Mouse (Mus musculus) cerebellum, adult 9-11 months (tissue): Measurements from ENCODE around the gene Slc1a2.
A peak's percentile ranks its signal among the peaks of the same experiment; 100 is the strongest.

Source experiments
- DNase-seq: peaks from one replicate; pipeline ENCODE4 v3.0.0; 2022

Gene Slc1a2

DNA sequence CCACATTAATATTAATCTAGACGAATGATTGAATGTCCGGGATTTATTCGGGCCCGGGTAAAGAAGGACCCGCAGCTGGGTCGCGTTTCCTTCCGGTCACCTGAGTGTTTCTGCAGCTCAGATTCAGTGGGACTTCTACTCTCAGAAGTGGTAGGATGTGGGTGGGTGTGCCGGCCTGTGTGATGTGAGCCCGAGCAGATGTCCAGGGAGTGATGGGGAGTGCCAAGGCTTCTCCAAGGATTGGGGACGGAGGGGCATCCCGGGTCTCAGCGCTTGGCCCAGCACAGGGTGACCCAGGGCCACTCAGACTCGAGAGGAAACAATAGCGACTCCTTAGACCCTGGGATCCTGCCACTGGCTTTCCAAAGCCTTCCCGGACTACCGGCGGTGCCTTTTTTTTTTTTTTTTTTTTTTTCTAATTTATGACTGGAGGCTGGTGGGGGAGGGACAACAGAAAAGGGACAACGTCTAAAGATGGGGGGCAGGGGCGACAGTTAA is at the start of gene Slc1a2:
Slc1a2 (plus strand) TSS at position 497 of the 498 bp plus-strand sequence.
- DNase-seq = peak; percentile 72

DNA sequence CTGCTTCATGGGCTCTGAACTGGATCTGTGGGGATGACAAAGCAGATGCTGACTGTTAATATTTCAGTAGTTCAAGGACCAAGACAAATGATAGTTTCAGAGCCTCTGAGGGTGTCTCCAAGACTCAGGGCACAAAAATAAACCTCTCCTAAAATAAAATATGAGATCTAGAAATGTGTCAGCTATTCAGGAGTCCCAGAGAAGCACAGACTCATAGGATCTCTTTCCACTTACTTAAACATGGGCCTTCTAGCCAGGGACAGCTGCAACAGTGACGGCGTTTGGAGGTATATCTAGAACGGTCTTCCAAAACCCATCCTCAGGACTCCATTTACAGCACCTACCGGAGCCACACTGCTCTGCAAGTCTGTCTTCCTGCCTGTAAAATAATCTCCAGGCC is 48.0 kb upstream of the Slc1a2 start:
- DNase-seq = no peak

DNA sequence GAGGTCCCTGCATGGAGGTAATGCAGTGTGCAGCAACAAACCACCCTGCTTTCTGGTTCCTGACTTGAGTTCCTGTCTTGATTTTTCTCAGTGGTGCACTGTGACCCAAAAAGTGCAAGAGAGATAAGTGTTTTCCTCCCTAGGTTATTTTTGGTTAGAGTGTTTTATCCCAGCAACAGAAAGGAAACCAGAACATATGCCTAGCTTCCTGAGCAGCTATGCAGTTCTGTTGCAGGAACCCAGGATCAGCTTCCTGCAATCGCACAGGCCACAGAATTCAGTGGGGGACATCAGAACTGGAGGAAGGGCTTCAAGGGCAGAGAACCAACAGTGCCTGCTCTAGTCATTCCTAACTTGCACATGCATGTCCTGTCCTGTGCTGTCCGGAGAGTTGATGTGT is 41.8 kb upstream of the Slc1a2 start:
- no peak for DNase-seq

DNA sequence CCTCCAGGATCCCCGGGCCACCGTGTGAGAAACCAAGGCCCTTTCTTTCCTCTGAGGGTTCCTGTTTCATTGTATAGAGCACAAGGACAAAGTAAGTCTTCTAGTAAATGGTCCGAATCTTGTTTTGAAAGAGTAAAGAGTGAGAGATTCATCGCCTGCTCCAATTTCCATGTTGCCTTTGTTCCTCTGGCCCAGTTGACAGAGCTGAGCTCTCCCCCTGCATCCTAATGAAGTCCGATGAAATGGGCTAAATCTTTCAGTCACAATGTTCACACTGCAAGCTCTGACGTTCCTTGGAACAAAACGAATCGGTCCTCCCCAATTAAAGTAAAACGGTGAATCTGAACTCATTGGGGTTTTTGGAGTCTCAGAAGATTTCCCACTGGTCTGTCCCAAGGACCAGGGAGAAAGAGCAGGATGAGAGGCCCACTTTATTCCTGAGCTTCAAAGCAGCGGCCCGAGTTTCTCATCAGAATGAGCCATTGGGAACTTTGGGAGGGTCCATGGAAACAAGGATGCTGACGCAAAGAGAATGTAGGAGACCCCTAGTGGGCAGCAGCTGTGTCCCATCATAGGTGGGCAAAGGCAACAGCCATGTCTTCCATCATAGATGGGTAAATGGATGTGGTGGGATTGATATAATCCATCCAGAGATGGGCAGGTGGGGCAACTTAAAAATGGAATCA is 37.6 kb upstream of the Slc1a2 start:
- DNase-seq = peak; percentile 23

DNA sequence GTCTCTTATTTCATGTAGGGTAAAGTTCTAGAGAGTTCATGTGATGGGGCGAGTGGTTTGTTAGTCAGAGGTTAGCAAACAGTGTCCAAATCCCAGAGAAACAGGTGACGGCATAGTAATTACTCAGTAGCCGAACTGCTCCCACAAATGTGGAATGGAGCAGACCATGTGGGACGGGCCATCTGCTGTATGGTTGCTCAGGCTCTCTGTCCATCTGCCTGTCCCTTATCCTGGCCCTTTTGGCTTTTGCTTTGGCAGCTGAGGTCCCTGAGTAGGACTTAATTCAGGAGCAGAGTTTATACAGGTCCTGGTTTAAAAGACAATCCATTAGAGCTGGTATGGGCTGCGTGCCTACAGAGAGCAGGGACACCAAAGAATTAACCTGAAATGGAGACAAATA is 36.3 kb upstream of the Slc1a2 start:
- no peak for DNase-seq

DNA sequence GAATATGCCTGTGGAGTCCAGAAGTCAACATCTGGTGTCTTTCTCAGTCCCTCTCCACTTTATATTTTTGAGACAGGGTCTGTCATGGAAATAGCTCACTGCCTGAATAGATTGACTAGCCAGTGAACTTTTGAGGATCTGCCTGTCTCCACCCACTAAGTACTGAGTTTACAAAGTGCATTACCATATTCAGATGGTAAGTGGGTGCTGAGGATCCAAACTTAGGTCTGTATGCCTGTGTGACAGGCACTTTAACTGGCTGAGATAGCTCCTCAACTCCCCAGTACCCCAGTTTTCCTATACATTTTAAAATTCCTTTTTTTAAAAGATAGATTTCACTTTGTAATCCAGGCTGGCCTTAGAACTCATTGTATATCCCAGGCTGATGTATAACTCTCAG is 35.5 kb upstream of the Slc1a2 start:
- DNase-seq = no peak

DNA sequence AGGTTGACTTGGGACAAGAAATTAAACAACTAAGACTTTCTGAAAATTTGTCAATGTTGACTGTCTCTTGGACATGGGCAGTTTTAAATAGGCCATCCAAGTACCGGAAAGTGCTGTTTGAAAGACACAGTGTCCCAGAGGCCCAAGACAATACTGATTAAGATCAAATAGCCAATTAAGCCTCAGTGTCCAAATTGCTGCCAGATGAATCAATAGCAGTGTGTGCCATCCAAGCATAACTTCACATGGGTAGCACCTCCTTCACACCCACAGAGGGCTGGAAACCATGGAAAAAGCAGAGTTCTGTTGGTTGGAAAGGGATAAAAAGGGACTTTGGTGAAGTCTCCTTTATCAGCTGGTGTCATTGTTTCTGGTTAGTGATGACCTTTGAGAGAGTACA is 33.9 kb upstream of the Slc1a2 start:
- DNase-seq = no peak

GRCm38 (mm10) chr2:102632361-102632760 is 26.1 kb upstream of the Slc1a2 start:
- no peak for DNase-seq

- DNase-seq = no peak
Measured at GRCm38 (mm10) chr2:102634010-102634409, 24.4 kb upstream of the Slc1a2 start.

- DNase-seq = no peak
Measured at GRCm38 (mm10) chr2:102635523-102636060, 22.9 kb upstream of the Slc1a2 start.

- DNase-seq = no peak
Measured at GRCm38 (mm10) chr2:102636116-102636600, 22.3 kb upstream of the Slc1a2 start.

DNA sequence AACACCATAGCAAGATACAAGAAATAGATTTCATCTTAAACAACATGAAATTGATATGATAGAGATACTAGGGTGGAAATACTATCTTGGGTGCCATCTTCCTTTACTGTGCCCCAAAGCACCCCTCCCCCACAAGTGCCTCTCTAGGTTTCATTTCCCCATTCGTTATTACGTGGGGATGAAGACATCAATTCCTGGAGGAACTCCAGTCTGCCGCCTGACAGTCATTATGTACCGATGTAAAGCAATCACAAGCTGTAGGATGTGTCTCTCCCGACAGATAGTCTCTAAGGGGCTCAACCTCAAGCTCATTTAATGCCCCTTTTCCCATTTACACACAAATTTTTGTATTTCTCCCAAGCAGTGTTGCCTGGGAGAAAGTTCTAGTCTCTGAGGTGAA is 20.3 kb upstream of the Slc1a2 start:
- no peak for DNase-seq

DNA sequence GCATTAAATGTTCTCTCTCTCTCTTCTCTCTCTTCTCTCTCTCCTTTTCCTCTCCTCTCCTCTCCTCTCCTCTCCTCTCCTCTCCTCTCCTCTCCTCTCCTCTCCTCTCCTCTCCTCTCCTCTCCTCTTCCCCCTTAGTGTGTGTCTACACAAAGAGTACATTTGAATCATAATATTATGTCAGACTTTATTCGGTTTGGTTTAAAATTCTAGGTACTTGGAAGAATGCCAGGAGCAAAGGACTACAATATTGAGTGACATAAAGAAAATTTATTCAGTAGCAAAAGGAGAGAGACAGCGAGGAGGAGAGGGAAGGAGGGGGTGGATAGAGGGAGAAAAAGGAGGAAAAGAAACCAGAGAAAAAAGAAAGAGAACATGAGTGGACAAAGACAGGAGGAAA is 19.8 kb upstream of the Slc1a2 start:
- no peak for DNase-seq

DNA sequence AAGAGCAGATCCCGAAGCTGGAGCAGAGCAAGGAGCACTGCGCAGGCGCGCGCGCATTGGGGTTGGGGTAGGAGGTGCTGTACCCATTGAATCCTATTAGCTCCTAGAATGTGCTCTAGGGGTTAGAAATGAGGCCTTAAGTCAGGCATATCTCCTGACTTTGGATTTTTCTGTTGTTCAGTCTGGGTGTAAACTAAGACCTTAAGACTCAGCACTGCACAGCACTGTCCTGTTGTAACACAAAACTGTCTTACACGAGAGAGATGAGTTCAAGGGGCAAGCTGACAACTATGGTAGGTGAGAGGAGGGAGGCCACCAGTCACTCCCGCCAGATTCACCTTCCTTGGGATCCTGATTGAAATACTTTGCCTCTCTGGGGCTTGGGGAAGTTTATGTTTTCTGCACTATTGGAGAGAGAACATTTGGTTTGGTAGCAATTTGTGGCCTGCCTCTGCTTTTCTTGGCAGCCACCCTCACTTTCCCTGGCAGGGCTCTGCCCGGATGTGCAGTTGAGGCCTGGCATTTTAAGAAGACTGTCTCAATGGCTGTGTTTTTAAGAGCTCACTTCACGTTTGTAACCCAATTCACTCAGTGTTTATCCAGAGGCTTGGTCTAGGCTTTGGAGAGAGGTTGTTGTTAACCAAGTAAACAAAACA is 9.5 kb upstream of the Slc1a2 start:
- peak; percentile 39 for DNase-seq

GRCm38 (mm10) chr2:102650322-102650721 is 8.1 kb upstream of the Slc1a2 start:
- DNase-seq = no peak

GRCm38 (mm10) chr2:102655966-102656725 is 2.3 kb upstream of the Slc1a2 start:
- DNase-seq = no peak

GRCm38 (mm10) chr2:102657726-102658125 is 733 bp upstream of the Slc1a2 start:
- DNase-seq = peak; percentile 50

- peak; percentile 82 for DNase-seq
Measured at GRCm38 (mm10) chr2:102658661-102659520, 432 bp downstream of the Slc1a2 start.

GRCm38 (mm10) chr2:102659521-102659830 is 1.0 kb downstream of the Slc1a2 start:
- peak; percentile 41 for DNase-seq

GRCm38 (mm10) chr2:102661052-102661451 is 2.6 kb downstream of the Slc1a2 start:
- DNase-seq = no peak

- DNase-seq = no peak
Measured at GRCm38 (mm10) chr2:102662911-102663310, 4.5 kb downstream of the Slc1a2 start.

DNA sequence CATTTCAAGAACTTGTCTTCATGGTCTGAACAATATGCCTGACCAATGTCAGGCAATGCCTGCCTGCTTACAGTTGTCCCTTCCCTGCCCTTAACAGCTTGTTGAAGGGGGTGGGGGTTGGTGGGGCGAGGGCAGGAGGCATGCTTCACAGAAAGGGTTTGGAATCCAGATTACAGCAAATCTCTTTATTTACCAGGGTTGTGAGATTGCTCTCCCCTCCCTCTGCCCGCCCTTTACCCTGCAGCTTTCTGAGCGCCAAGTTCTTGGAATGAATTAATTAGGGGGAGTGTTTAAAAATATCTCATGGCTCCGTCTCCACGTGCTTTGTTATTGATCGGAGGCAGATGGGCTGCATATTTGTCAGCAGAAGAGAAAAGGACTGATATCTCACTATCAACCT is 4.9 kb downstream of the Slc1a2 start:
- no peak for DNase-seq

DNA sequence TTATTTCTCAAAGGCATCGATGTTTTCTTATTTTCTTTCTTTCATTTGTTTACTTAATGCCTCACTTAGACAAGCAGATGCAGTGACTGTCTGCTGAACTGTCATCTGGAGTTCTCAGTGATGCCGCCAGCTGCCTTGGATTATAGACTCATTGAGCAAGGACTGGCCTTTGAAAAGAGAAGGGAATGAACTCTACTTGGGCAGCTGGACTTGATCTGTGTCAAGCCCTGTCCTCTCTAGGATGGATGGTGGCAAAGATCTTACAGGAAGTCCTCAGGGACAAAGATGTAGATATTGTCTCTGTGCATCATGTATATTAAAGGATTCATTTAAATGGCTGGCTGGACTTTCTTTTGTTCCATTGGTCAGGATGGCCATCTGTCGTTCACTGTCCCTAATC is 5.4 kb downstream of the Slc1a2 start:
- no peak for DNase-seq
